8 mouse cellular contexts compared by ENCODE assay signal in genomic region chr11:44519096-44519949, GRCm38 (mm10). TPM values are rescaled to one million over a fixed set of nuclear protein-coding genes. Genes with fewer than 3 reads are reported as not detected.
DNase-seq lines count a peak whose midpoint lies in the region; ATAC-seq and TF ChIP-seq lines count a peak whose summit lies in the region.

No protein-coding gene starts in this region.

- H3K27ac ChIP-seq in heart, embryonic 10.5 days = peak overlapping the region; percentile 99
- peak overlapping the region; percentile 81 for H3K27ac ChIP-seq in liver, adult 2 months (replicated peaks; ENCODE audit: insufficient read depth, low read depth, low read length)
- peak overlapping the region; percentile 87 for H3K27ac ChIP-seq in neural tube, embryonic 12.5 days

- no peaks in the 10 kb centered on the region for H3K9me3 ChIP-seq in heart, embryonic 10.5 days
- no peaks in the 10 kb centered on the region for H3K9me3 ChIP-seq in G1E (replicated peaks)
- H3K9me3 ChIP-seq in neural tube, embryonic 12.5 days = no peaks in the 10 kb centered on the region

- H3K79me2 ChIP-seq in liver, adult 2 months (ENCODE audit: control insufficient read depth, insufficient read depth, low read length) = peaks cover 3% of the 10 kb centered on the region; the same call in 1 of the 2 replicates

- peaks cover 13% of the 10 kb centered on the region for H3K4me1 ChIP-seq in heart, embryonic 10.5 days
- H3K4me1 ChIP-seq in G1E (ENCODE audit: insufficient read depth, low read depth, low read length) = peaks cover 48% of the 10 kb centered on the region
- H3K4me1 ChIP-seq in liver, adult 2 months (ENCODE audit: control insufficient read depth, insufficient read depth, low read length) = peaks cover 2% of the 10 kb centered on the region; the same call in 1 of the 2 replicates
- H3K4me1 ChIP-seq in neural tube, embryonic 12.5 days = peaks cover 16% of the 10 kb centered on the region

- under 1% methylated on average over 43 of the region's 61 CpGs for WGBS in heart, embryonic 10.5 days
- WGBS in liver, adult 2 months = under 1% methylated on average over 49 of the region's 61 CpGs
- WGBS in neural tube, embryonic 12.5 days = under 1% methylated on average over 55 of the region's 61 CpGs

- DNase-seq in heart, embryonic 10.5 days (ENCODE audit: low spot score) = peak; percentile 81
- DNase-seq in heart, postnatal 25 days (ENCODE audit: low spot score) = no peak
- DNase-seq in G1E (ENCODE audit: low spot score) = peak; percentile 56
- peak; percentile 26 for DNase-seq in embryo, embryonic 11.5 days (ENCODE audit: low read depth, low spot score)
- peak; percentile 39 to 51 for DNase-seq in heart, postnatal 36 days
- DNase-seq in liver, adult 2 months (ENCODE audit: extremely low read depth, low read depth, low spot score) = no peak
- peak; percentile 28 for DNase-seq in urinary bladder, postnatal 25 days (ENCODE audit: low spot score)

- H3K9ac ChIP-seq in liver, adult 2 months (ENCODE audit: low read depth, low read length) = peak overlapping the region; percentile 95
- H3K9ac ChIP-seq in neural tube, embryonic 12.5 days = peak overlapping the region; percentile 97

- H3K36me3 ChIP-seq in heart, embryonic 10.5 days = no peaks in the 10 kb centered on the region
- H3K36me3 ChIP-seq in G1E (replicated peaks) = peaks cover 18% of the 10 kb centered on the region
- no peaks in the 10 kb centered on the region for H3K36me3 ChIP-seq in liver, adult 2 months (ENCODE audit: control insufficient read depth, insufficient read depth, low read length)
- no peaks in the 10 kb centered on the region for H3K36me3 ChIP-seq in neural tube, embryonic 12.5 days

- no peak for TF ChIP-seq CTCF in G1E (IDR thresholded peaks at IDR 0.05; ENCODE audit: low read depth, low read length)
- TF ChIP-seq CTCF in liver, adult 2 months (IDR thresholded peaks at IDR 0.05; ENCODE audit: low read depth, low read length) = no peak

- peak overlapping the region; percentile 86 for H3K4me2 ChIP-seq in neural tube, embryonic 12.5 days (replicated peaks)

- intact Hi-C loops in heart, postnatal 25 days (cut with DNase I) = loop anchor here (2.0 kb wide), 1 partner anchor 49 kb away; the partner anchor contains the start of gene Ublcp1
- intact Hi-C loops in heart, postnatal 36 days (cut with DNase I) = no loop called here

- peak overlapping the region; percentile 95 for H3K4me3 ChIP-seq in heart, embryonic 10.5 days
- peak overlapping the region; percentile 98 for H3K4me3 ChIP-seq in G1E (ENCODE audit: low read depth, low read length)
- peak overlapping the region; percentile 95 for H3K4me3 ChIP-seq in liver, adult 2 months (ENCODE audit: insufficient read depth, low read depth, low read length)
- H3K4me3 ChIP-seq in neural tube, embryonic 12.5 days = peak overlapping the region; percentile 98

- no peak for TF ChIP-seq POLR2A in liver, adult 2 months (IDR thresholded peaks at IDR 0.05; ENCODE audit: extremely low read depth, insufficient read depth, low read length)

- no peak for ATAC-seq in G1E (ENCODE audit: extremely low read depth, insufficient number of reproducible peaks, low FRiP score, poor library complexity, severe bottlenecking)
- ATAC-seq in neural tube, embryonic 12.5 days (ENCODE audit: low FRiP score, low read depth) = peak; percentile 79

- no peaks in the 10 kb centered on the region for H3K27me3 ChIP-seq in heart, embryonic 10.5 days (ENCODE audit: insufficient read depth, poor library complexity, severe bottlenecking)
- no peaks in the 10 kb centered on the region for H3K27me3 ChIP-seq in G1E (ENCODE audit: insufficient read depth, low read length)
- H3K27me3 ChIP-seq in liver, adult 2 months (ENCODE audit: control insufficient read depth, insufficient read depth, low read length) = no peaks in the 10 kb centered on the region
- H3K27me3 ChIP-seq in neural tube, embryonic 12.5 days (replicated peaks) = no peaks in the 10 kb centered on the region

RNA-seq across cellular contexts. Expression of gene Rnf145, which starts 0.6 kb away (rescaled TPM):
- 59.8 and 82.1 TPM in 2 replicates for polyA plus RNA-seq in heart, embryonic 10.5 days (2016; fragmentation: Nextera tagmentation; extraction: Ambion mirVana)
- 10 to 100 TPM; 13.8 to 19.8 TPM for total RNA-seq in heart, postnatal 25 days (2021)
- total RNA-seq in G1E (2014; fragmentation: Nextera tagmentation) (36.8 and 53.4 TPM in 2 replicates), G1E (2017) (113 and 120 TPM in 2 replicates)
- polyA plus RNA-seq in G1E (2012) = 66.7 and 98.7 TPM in 2 replicates
- total RNA-seq in heart, postnatal 36 days (2021) = 10 to 100 TPM; 16.5 to 18.5 TPM
- 18.0 and 24.0 TPM in 2 replicates for total RNA-seq in liver, adult 2 months (2014; rRNA removed)
- 9.1 and 17.0 TPM in 2 replicates for polyA plus RNA-seq in liver, adult 2 months (2012; rRNA removed)
- 135 and 143 TPM in 2 replicates for polyA plus RNA-seq in neural tube, embryonic 12.5 days (2016; fragmentation: Nextera tagmentation; extraction: Ambion mirVana)

RNA-seq across cellular contexts. Expression of gene Ublcp1, which starts 49.0 kb away (rescaled TPM):
- polyA plus RNA-seq in heart, embryonic 10.5 days (2016; fragmentation: Nextera tagmentation; extraction: Ambion mirVana) = 56.8 and 67.8 TPM in 2 replicates
- 10 to 100 TPM; 36.9 to 48.7 TPM for total RNA-seq in heart, postnatal 25 days (2021)
- total RNA-seq in G1E (2014; fragmentation: Nextera tagmentation) = 53.4 and 55.9 TPM in 2 replicates
- total RNA-seq in G1E (2017) = 50.9 and 52.1 TPM in 2 replicates
- 2.8 and 3.0 TPM in 2 replicates for polyA plus RNA-seq in G1E (2012)
- 10 to 100 TPM; 43.0 to 43.1 TPM for total RNA-seq in heart, postnatal 36 days (2021)
- total RNA-seq in liver, adult 2 months (2014; rRNA removed) = 29.9 and 35.0 TPM in 2 replicates
- polyA plus RNA-seq in liver, adult 2 months (2012; rRNA removed) = 6.2 and 6.7 TPM in 2 replicates
- polyA plus RNA-seq in neural tube, embryonic 12.5 days (2016; fragmentation: Nextera tagmentation; extraction: Ambion mirVana) = 65.9 and 70.8 TPM in 2 replicates

Comparison
In these comparisons a context has a peak if more than half of its experiments do, and no peak if none do; other contexts are left out.
1. DNase-seq: peak in heart, embryonic 10.5 days (single experiment), G1E (single experiment), embryo, embryonic 11.5 days (single experiment), heart, postnatal 36 days (2 of 2) and urinary bladder, postnatal 25 days (single experiment); none in heart, postnatal 25 days (single experiment) and liver, adult 2 months (single experiment).
2. Peak in every context shown above with its lines, with median percentiles within 50 percentile points of each other: H3K27ac ChIP-seq and H3K4me3 ChIP-seq.